1 mouse cellular context compared by ENCODE assay signal in the genomic region with DNA sequence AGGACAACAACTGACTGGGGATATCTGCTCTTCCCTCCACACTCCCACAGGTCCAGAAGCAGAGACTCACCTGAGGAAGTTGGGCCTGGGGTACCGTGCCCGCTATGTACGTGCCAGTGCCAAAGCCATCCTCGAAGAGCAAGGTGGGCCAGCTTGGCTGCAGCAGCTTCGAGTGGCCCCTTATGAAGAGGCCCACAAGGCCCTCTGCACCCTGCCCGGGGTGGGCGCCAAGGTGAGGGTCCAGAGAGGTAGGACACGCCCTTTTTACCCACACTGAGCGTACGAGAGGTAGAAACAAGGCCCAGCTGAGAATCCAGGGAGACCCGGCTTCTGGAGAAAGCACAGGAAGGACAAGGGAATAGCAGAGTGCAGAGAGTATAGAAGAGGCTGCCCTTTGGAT.
TF ChIP-seq lines count a peak whose summit lies in the region.

No protein-coding gene starts in this region.

TF ChIP-seq in myocyte, 11 proteins besides CTCF, POLR2A, EP300 and RAD21:
- no peak for TF ChIP-seq E2F4 (IDR thresholded peaks at IDR 0.05; ENCODE audit: insufficient read depth)
- TF ChIP-seq MYOD1 (IDR thresholded peaks at IDR 0.05; ENCODE audit: control insufficient read depth in 1 of 3, insufficient read length in 2 of 3, low read depth in 2 of 3) = no peak
- TF ChIP-seq MAX (IDR thresholded peaks at IDR 0.05; ENCODE audit: low read depth) = no peak
- no peak for TF ChIP-seq USF1 (IDR thresholded peaks at IDR 0.05; ENCODE audit: low read depth)
- TF ChIP-seq CEBPB (IDR thresholded peaks at IDR 0.05; ENCODE audit: insufficient read depth, poor library complexity, severe bottlenecking) = no peak
- no peak for TF ChIP-seq MYOG (IDR thresholded peaks at IDR 0.05; ENCODE audit: control insufficient read depth in 1 of 3, insufficient read depth in 1 of 3, insufficient read length in 2 of 3, low read depth in 2 of 3)
- no peak for TF ChIP-seq REST (IDR thresholded peaks at IDR 0.05; ENCODE audit: insufficient read depth, insufficient read length)
- TF ChIP-seq TCF12 (IDR thresholded peaks at IDR 0.05; ENCODE audit: insufficient read depth, poor library complexity, severe bottlenecking) = no peak
- TF ChIP-seq POLR2AphosphoS2 (IDR thresholded peaks at IDR 0.05; ENCODE audit: insufficient read length, low read depth) = peak; percentile 42
